Mouse (Mus musculus) stomach, embryonic 16.5 days (tissue): Measurements from ENCODE around the gene Mcts2. TPM values are rescaled to one million over a fixed set of nuclear protein-coding genes. Genes with fewer than 3 reads are reported as not detected.

ENCODE experiments used
- ATAC-seq: fragments of 200-750 bp; cut with Nextera tagmentation; 2 replicates; pipeline ENCODE4 v1.8.0; 2017; ENCODE audit warnings: moderate number of reproducible peaks, moderate TSS enrichment; ENCODE audit not compliant: insufficient read depth, low FRiP score
- H3K27ac ChIP-seq: fragments of 300-500 bp; sonication (generic); 2 replicates; pipeline ENCODE4 v1.5.1; 2014; ENCODE audit warnings: low read length
- H3K27me3 ChIP-seq: fragments of 300-500 bp; sonication (generic); 2 replicates; pipeline ENCODE4 v1.6.1; 2014; ENCODE audit warnings: low read length, control low read depth, mixed read lengths; ENCODE audit not compliant: control insufficient read depth, insufficient read depth
- H3K36me3 ChIP-seq: fragments of 300-500 bp; sonication (generic); 2 replicates; pipeline ENCODE4 v1.6.1; 2014; ENCODE audit warnings: low read length; ENCODE audit not compliant: control insufficient read depth, insufficient read depth
- H3K4me1 ChIP-seq: fragments of 300-500 bp; sonication (generic); 2 replicates; pipeline ENCODE4 v1.6.1; 2014; ENCODE audit warnings: low read length, control low read depth, mixed read lengths; ENCODE audit not compliant: control insufficient read depth, insufficient read depth
- H3K4me2 ChIP-seq: fragments of 300-500 bp; sonication (generic); 2 replicates; pipeline ENCODE4 v1.6.1; 2014; ENCODE audit warnings: low read depth, low read length, mixed read lengths
- H3K4me3 ChIP-seq: fragments of 300-500 bp; sonication (generic); replicated peaks from 2 replicates; pipeline ENCODE4 v1.5.1; 2014; ENCODE audit warnings: mild to moderate bottlenecking, low read length
- H3K9ac ChIP-seq: fragments of 300-500 bp; sonication (generic); 2 replicates; pipeline ENCODE4 v1.6.1; 2014; ENCODE audit warnings: low read length
- H3K9me3 ChIP-seq: fragments of 300-500 bp; sonication (generic); replicated peaks from 2 replicates; pipeline ENCODE4 v1.6.1; 2016; ENCODE audit warnings: low read length, control low read depth; ENCODE audit not compliant: control insufficient read depth
- WGBS: fragments of 180-500 bp; shearing (Covaris S2); extraction: QIAGEN DNeasy Blood & Tissue Kit; methylation state at CpG from one replicate; pipeline ENCODE4 v1.1.7; 2014; 5-methylcytosine and 5-hydroxymethylcytosine counted together
- polyA plus RNA-seq: library from polyadenylated mRNA; unstranded; fragments of >200 nt; fragmentation: Nextera tagmentation; extraction: Ambion mirVana; gene quantifications from 2 replicates; pipeline ENCODE4 v1.2.1, GENCODE M21; 2015

The Mcts2 gene
- polyA plus RNA-seq: 24.0 and 25.2 TPM in 2 replicates

GRCm38 (mm10) chr2:152686806-152687267 lies at the start of gene Mcts2:
Mcts2 (plus strand) TSS chr2:152687035.
- no peaks in the 10 kb centered on the region for H3K4me1 ChIP-seq
- peak; percentile 95 for ATAC-seq
- no peaks in the 10 kb centered on the region for H3K27me3 ChIP-seq
- peak within 1 kb of the TSS; percentile 49 for H3K4me3 ChIP-seq
- peaks cover 50% of the 10 kb centered on the region for H3K36me3 ChIP-seq
- peak within 1 kb of the TSS; percentile 21 for H3K27ac ChIP-seq
- WGBS: 41% methylated on average over 45 of the region's 45 CpGs
- no peaks in the 10 kb centered on the region; the same call in 1 of the 2 replicates for H3K9me3 ChIP-seq
- H3K9ac ChIP-seq: peak within 1 kb of the TSS; percentile 59
- H3K4me2 ChIP-seq: peak within 1 kb of the TSS; percentile 57

GRCm38 (mm10) chr2:152637381-152637780 lies 49.5 kb upstream of the Mcts2 start:
- no peaks in the 10 kb centered on the region for H3K27me3 ChIP-seq
- no peak overlapping the region for H3K9ac ChIP-seq
- H3K27ac ChIP-seq: peak overlapping the region; percentile 96
- no peak overlapping the region for H3K4me2 ChIP-seq
- no peaks in the 10 kb centered on the region for H3K36me3 ChIP-seq
- 81% methylated on average over 4 of the region's 4 CpGs for WGBS
- H3K4me1 ChIP-seq: peaks cover 34% of the 10 kb centered on the region
- H3K4me3 ChIP-seq: no peak overlapping the region
- no peak for ATAC-seq
- no peaks in the 10 kb centered on the region for H3K9me3 ChIP-seq

- H3K36me3 ChIP-seq: no peaks in the 10 kb centered on the region
- no peak overlapping the region for H3K9ac ChIP-seq
- no peak overlapping the region for H3K4me3 ChIP-seq
- no peak overlapping the region for H3K4me2 ChIP-seq
- H3K9me3 ChIP-seq: no peaks in the 10 kb centered on the region
- 47% methylated on average over 6 of the region's 6 CpGs for WGBS
- no peak for ATAC-seq
- peaks cover 20% of the 10 kb centered on the region for H3K4me1 ChIP-seq
- peak overlapping the region; percentile 96 for H3K27ac ChIP-seq
- H3K27me3 ChIP-seq: no peaks in the 10 kb centered on the region
Measured at GRCm38 (mm10) chr2:152638865-152639264, 48.0 kb upstream of the Mcts2 start.

GRCm38 (mm10) chr2:152639406-152640113 lies 47.3 kb upstream of the Mcts2 start:
- peak; percentile 65 for ATAC-seq
- H3K27ac ChIP-seq: peak overlapping the region; percentile 96
- no peak overlapping the region for H3K4me3 ChIP-seq
- H3K36me3 ChIP-seq: no peaks in the 10 kb centered on the region
- peak overlapping the region; percentile 25; the same call in 1 of the 2 replicates for H3K9ac ChIP-seq
- H3K9me3 ChIP-seq: no peaks in the 10 kb centered on the region
- WGBS: 20% methylated on average over 11 of the region's 11 CpGs
- no peaks in the 10 kb centered on the region for H3K27me3 ChIP-seq
- 0 out of 2 replicates have a peak overlapping the region, but pooled peaks have one; percentile 17 for H3K4me2 ChIP-seq
- peaks cover 19% of the 10 kb centered on the region for H3K4me1 ChIP-seq

GRCm38 (mm10) chr2:152652901-152653620 lies 33.8 kb upstream of the Mcts2 start:
- H3K27ac ChIP-seq: peak overlapping the region; percentile 47
- ATAC-seq: peak; percentile 73

GRCm38 (mm10) chr2:152653874-152654715 lies 32.7 kb upstream of the Mcts2 start:
- Histone ChIP-seq H3K4me3 (no peak overlapping the region), H3K9me3 (no peaks in the 10 kb centered on the region), H3K36me3 (no peaks in the 10 kb centered on the region), H3K4me1 (peaks cover 10% of the 10 kb centered on the region; the same call in 1 of the 2 replicates), H3K27ac (no peak overlapping the region), H3K9ac (0 out of 2 replicates have a peak overlapping the region, but pooled peaks have one; percentile 21), H3K4me2 (no peak overlapping the region), H3K27me3 (no peaks in the 10 kb centered on the region)
- no peak for ATAC-seq
- 38% methylated on average over 14 of the region's 14 CpGs for WGBS

More at GRCm38 (mm10) chr2:152652901-152653620, 33.8 kb upstream of the Mcts2 start:
- Histone ChIP-seq H3K4me1 (peaks cover 12% of the 10 kb centered on the region; the same call in 1 of the 2 replicates), H3K9ac (no peak overlapping the region), H3K36me3 (no peaks in the 10 kb centered on the region), H3K4me2 (no peak overlapping the region), H3K4me3 (no peak overlapping the region), H3K27me3 (no peaks in the 10 kb centered on the region), H3K9me3 (no peaks in the 10 kb centered on the region)
- 48% methylated on average over 10 of the region's 10 CpGs for WGBS

GRCm38 (mm10) chr2:152657398-152657797 lies 29.4 kb upstream of the Mcts2 start:
- no peak for ATAC-seq
- Histone ChIP-seq H3K4me3 (no peak overlapping the region), H3K36me3 (no peaks in the 10 kb centered on the region), H3K9me3 (no peaks in the 10 kb centered on the region), H3K9ac (no peak overlapping the region), H3K4me1 (peaks cover 10% of the 10 kb centered on the region; the same call in 1 of the 2 replicates), H3K27me3 (no peaks in the 10 kb centered on the region), H3K4me2 (no peak overlapping the region), H3K27ac (no peak overlapping the region)
- WGBS: 53% methylated on average over 10 of the region's 10 CpGs

GRCm38 (mm10) chr2:152661163-152661562 lies 25.7 kb upstream of the Mcts2 start:
- no peak overlapping the region for H3K4me2 ChIP-seq
- no peak for ATAC-seq
- H3K9ac ChIP-seq: no peak overlapping the region
- no peak overlapping the region for H3K27ac ChIP-seq
- no peaks in the 10 kb centered on the region for H3K9me3 ChIP-seq
- no peak overlapping the region for H3K4me3 ChIP-seq
- no peaks in the 10 kb centered on the region for H3K4me1 ChIP-seq
- no peaks in the 10 kb centered on the region for H3K27me3 ChIP-seq
- WGBS: 72% methylated on average over 6 of the region's 6 CpGs
- H3K36me3 ChIP-seq: no peaks in the 10 kb centered on the region
